Mouse (Mus musculus): ENCODE results near the gene Slc1a5.

- TF ChIP-seq MYOG (IDR thresholded peaks at IDR 0.05; ENCODE audit: control insufficient read depth in 1 of 3, insufficient read depth in 1 of 3, insufficient read length in 2 of 3, low read depth in 2 of 3) (no peak), POLR2A (IDR thresholded peaks at IDR 0.05; ENCODE audit: insufficient read length, low read depth) (peak; percentile 67), POLR2AphosphoS2 (IDR thresholded peaks at IDR 0.05; ENCODE audit: insufficient read length, low read depth) (no peak), E2F4 (IDR thresholded peaks at IDR 0.05; ENCODE audit: insufficient read depth) (no peak), USF1 (IDR thresholded peaks at IDR 0.05; ENCODE audit: low read depth) (no peak), MAX (IDR thresholded peaks at IDR 0.05; ENCODE audit: low read depth) (no peak)
Observed at GRCm38 (mm10) chr7:16816475-16817122, 35.5 kb downstream of the Slc1a5 start, which contains the start of gene Fkrp.

All from myocyte (in vitro differentiated cells).